Mouse (Mus musculus) brain, embryonic 14.5 days (tissue): ENCODE results near the gene Tuba1c.

Source experiments
- CTCF ChIP-seq: fragments of 200-500 bp; IDR thresholded peaks from 2 replicates; pipeline ENCODE4 v1.5.1; 2012; ENCODE audit warnings: inconsistent platforms, mild to moderate bottlenecking, moderate library complexity, borderline replicate concordance; ENCODE audit not compliant: insufficient read depth, insufficient read length; ENCODE audit errors: extremely low read depth
- POLR2A ChIP-seq: fragments of 200-500 bp; IDR thresholded peaks from 2 replicates; pipeline ENCODE4 v1.6.1; 2012; ENCODE audit warnings: mild to moderate bottlenecking, inconsistent platforms, borderline replicate concordance; ENCODE audit not compliant: poor library complexity, insufficient read depth, insufficient read length, severe bottlenecking; ENCODE audit errors: extremely low read depth

DNA sequence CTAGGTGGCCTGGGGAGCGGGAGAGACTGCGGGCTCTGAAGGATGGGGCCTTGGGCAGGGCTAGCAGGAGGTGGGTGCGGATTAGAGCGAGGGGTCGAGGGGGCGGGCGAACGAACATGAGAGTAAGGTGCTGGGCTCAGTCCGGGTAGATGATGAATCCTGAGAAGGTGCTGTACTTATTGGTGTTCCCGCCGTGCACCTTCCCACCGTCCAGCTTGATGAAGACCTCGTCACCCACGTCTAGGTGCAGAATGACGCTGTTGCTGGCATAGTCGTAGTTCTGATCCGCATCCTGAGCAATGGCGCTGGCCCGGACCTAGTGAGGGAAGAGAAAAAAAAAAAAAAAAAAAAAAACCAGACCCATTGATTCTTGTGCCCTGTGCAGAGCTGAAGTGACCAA, 54.9 kb downstream of the Tuba1c start:
- TF ChIP-seq CTCF (no peak), POLR2A (no peak)
